Mouse (Mus musculus) fibroblast of lung, adult 2 months (primary cell): Measurements from ENCODE around the gene Yy1.

Experiments used
- DNase-seq: peaks from one replicate; pipeline ENCODE4 v3.0.0-alpha.2; 2011; ENCODE audit warnings: low read depth

Yy1 gene

GRCm38 (mm10) chr12:108857589-108858184 lies 64.9 kb downstream of the Yy1 start:
- DNase-seq = peak; percentile 49

- DNase-seq = no peak
These were observed 65.7 kb downstream of the Yy1 start for GRCm38 (mm10) chr12:108858486-108858885.

GRCm38 (mm10) chr12:108865007-108865494 lies 72.3 kb downstream of the Yy1 start:
- no peak for DNase-seq

GRCm38 (mm10) chr12:108869575-108869974 lies 76.8 kb downstream of the Yy1 start:
- DNase-seq = no peak
